Mouse (Mus musculus) frontal cortex, postnatal 14 days (tissue): ENCODE results near the gene Sema5b.
A peak's percentile ranks its signal among the peaks of the same experiment; 100 is the strongest.

Experiments
- DNase-seq, 2 experiments: peaks; one replicate each; pipeline ENCODE4 v3.0.0; 2022; ENCODE audit warnings: low spot score in 2 of 2

Gene Sema5b

GRCm38 (mm10) chr16:35592274-35593065 is 51.5 kb downstream of the Sema5b start:
- DNase-seq = no peak

GRCm38 (mm10) chr16:35593474-35593873 is 52.5 kb downstream of the Sema5b start:
- no peak for DNase-seq

- no peak for DNase-seq
These were observed 55.3 kb downstream of the Sema5b start for GRCm38 (mm10) chr16:35596241-35596640.

GRCm38 (mm10) chr16:35596661-35597350 is 55.9 kb downstream of the Sema5b start:
- DNase-seq = no peak

- no peak for DNase-seq
These were observed 57.0 kb downstream of the Sema5b start for GRCm38 (mm10) chr16:35597991-35598390.

- no peak for DNase-seq
These were observed 57.9 kb downstream of the Sema5b start for GRCm38 (mm10) chr16:35598802-35599201.

- DNase-seq = no peak
These were observed 59.3 kb downstream of the Sema5b start for GRCm38 (mm10) chr16:35600282-35600681.

GRCm38 (mm10) chr16:35601426-35601825 is 60.5 kb downstream of the Sema5b start:
- DNase-seq = no peak

GRCm38 (mm10) chr16:35602529-35602928 is 61.6 kb downstream of the Sema5b start:
- DNase-seq = no peak

- no peak for DNase-seq
These were observed 63.0 kb downstream of the Sema5b start for GRCm38 (mm10) chr16:35603729-35604522.

GRCm38 (mm10) chr16:35607250-35607649 is 66.3 kb downstream of the Sema5b start:
- DNase-seq = no peak

GRCm38 (mm10) chr16:35608244-35608643 is 67.3 kb downstream of the Sema5b start:
- DNase-seq = no peak

- no peak for DNase-seq
These were observed 68.6 kb downstream of the Sema5b start for GRCm38 (mm10) chr16:35609561-35609960.

GRCm38 (mm10) chr16:35613851-35614804 is 73.2 kb downstream of the Sema5b start:
- DNase-seq = no peak

GRCm38 (mm10) chr16:35617732-35618131 is 76.8 kb downstream of the Sema5b start:
- DNase-seq = no peak

- no peak for DNase-seq
These were observed 82.1 kb downstream of the Sema5b start for GRCm38 (mm10) chr16:35623026-35623425.

GRCm38 (mm10) chr16:35623986-35624385 is 83.0 kb downstream of the Sema5b start:
- DNase-seq = no peak

GRCm38 (mm10) chr16:35624877-35625276 is 83.9 kb downstream of the Sema5b start:
- DNase-seq = no peak

GRCm38 (mm10) chr16:35625286-35626020 is 84.5 kb downstream of the Sema5b start:
- DNase-seq = no peak

GRCm38 (mm10) chr16:35627992-35628607 is 87.2 kb downstream of the Sema5b start:
- peak in 1 of 2 experiments; percentile 69 for DNase-seq
